Mouse (Mus musculus) gastrocnemius, adult 2 months (tissue): ENCODE results near the gene Adm. TPM values are rescaled to one million over a fixed set of nuclear protein-coding genes. Genes with fewer than 3 reads are reported as not detected.
A peak's percentile ranks its signal among the peaks of the same experiment; 100 is the strongest.

Source experiments
- DNase-seq: peaks from one replicate; pipeline ENCODE4 v3.0.0; 2022
- H3K27ac ChIP-seq: fragments of 200-600 bp; 2 replicates; pipeline ENCODE4 v1.8.1; 2022; ENCODE audit warnings: mild to moderate bottlenecking
- H3K4me3 ChIP-seq: fragments of 200-600 bp; 2 replicates; pipeline ENCODE4 v1.8.1; 2022; ENCODE audit warnings: mild to moderate bottlenecking, moderate library complexity
- CTCF ChIP-seq: fragments of 200-600 bp; IDR thresholded peaks from 2 replicates; pipeline ENCODE4 v1.8.1; 2022; ENCODE audit warnings: antibody characterized with exemption, mild to moderate bottlenecking, moderate library complexity
- intact Hi-C: fragments of 180-260 bp; cut with DNase I; formaldehyde crosslinking; loops from one replicate; pipeline ENCODE4 v1.15.1; 2025
- total RNA-seq, 2 experiments: library from RNA; stranded (reverse); gene quantifications; 2 replicates each; pipeline ENCODE4 v1.2.3; 2021

Adm gene
- total RNA-seq, 2 experiments from 2014 or later = 2.2 to 4.6 TPM

DNA sequence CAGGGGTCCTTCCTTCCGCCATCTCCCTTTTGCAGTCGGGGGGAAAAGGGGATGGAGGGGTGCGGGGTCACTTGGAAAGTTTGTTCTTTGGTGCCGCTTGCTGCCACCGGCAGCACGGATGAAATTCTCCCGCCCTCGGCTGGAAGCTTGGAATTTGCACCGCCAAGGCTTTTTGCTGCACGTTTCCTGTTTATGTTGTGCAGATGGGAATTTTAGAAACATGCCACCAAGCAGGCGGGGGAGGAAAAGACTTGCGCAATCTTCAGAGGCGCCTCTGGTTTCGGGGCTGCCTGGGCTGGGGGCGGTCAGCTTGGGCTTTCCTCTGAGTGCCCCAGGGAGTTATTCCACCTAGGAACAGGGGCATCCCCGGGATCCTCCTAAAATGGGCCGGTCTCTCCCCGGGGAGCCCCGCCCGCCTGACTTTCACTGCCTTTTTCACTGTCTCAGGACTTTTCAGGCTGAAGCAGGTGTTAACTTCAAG, 12.3 kb upstream of the Adm start:
- Histone ChIP-seq H3K27ac (peak overlapping the region; percentile 91), H3K4me3 (peak overlapping the region; percentile 95)
- no peak for TF ChIP-seq CTCF
- DNase-seq = peak; percentile 69
- intact Hi-C loops = no loop called here

DNA sequence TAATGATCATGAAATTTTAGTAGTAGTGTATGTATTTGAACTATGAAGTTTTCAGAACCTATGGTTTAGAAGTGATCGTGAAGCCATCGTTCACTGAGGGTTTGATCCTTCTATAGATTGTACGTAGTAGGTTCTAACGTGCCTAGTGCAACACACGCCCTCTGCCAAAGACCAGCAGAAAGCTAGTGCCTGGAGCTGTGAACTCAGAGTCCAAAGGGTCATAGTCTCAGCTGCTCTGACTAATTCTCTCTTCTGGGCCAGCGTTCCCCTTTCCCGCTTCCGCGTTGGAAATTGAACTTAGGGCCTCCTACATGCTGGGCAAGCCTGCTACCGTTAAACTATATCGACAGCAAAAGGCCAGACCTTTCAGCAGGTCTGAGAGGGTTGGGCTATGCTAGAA, 11.7 kb upstream of the Adm start:
- no peak overlapping the region; the same call in 1 of the 2 replicates for H3K4me3 ChIP-seq
- TF ChIP-seq CTCF = no peak
- H3K27ac ChIP-seq = peak overlapping the region; percentile 91
- peak; percentile 22 for DNase-seq
- intact Hi-C loops = no loop called here

DNA sequence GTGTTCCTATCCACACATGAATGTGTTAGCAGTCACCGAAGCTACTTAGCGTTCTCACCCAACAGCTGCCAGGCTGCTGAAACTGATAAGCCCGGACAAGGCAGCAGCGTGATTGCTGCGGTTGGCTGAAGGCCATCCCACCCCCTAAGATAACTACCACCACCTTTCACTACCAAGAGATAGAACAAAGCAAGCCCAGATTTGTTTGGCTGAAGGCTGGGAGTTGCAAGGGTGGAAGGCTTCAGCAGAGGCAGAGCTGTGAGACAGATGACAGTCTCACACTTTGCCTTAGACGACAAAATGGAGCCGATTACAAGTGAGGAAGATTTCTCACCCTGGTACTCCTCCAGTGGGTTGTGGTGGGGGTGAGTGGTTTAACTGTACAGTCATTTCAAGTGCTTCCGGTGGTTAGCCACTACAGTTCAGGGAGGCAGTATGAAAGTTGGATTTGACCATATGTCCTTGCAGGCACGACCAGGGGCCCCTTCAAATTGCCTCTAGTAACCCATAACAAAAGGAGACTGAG, 8.3 kb upstream of the Adm start:
- Histone ChIP-seq H3K27ac (no peak overlapping the region), H3K4me3 (no peak overlapping the region)
- no peak for TF ChIP-seq CTCF
- DNase-seq = no peak
- intact Hi-C loops = no loop called here

DNA sequence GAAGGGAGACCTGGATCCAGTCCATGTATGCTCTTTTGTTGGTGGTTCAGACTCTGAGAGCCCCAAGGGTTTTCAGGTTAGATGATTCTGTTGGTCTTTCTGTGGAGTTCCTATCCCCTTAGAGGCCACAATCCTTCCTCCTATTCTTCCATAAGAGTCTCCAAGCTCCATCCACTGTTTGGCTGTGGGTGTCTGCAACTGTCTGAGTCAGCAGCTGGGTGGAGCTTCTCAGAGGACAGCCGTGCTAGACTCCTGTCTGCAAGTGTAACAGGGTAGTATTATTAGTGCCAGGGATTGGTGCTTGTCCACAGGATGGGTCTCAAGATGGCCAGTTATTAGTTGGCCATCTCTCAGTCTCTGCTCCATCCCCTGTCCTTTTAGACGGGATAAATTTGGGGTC, 3.4 kb upstream of the Adm start:
- H3K4me3 ChIP-seq = no peak overlapping the region
- intact Hi-C loops = no loop called here
- no peak overlapping the region for H3K27ac ChIP-seq
- TF ChIP-seq CTCF = no peak
- no peak for DNase-seq

DNA sequence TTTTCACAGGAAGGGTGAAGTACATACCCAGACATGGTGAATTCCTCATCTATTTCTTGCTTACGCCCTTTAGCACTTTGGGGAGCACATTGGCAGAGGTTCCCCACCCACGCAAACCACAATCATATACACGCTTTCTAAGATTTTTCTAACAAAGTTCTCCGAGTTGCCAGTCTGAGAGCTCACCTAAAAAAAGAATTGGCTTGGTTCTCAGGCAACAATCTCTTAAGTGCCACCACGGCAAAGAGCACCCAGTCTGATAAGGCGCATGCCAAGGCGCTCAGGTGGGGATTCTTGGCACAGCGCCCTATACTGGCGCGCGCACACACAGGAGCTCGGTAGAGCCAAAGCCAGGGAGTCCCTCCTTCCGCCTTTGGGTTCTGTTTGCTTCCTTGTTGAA, 2.5 kb upstream of the Adm start:
- H3K27ac ChIP-seq = no peak overlapping the region
- intact Hi-C loops = no loop called here
- DNase-seq = no peak
- no peak overlapping the region for H3K4me3 ChIP-seq
- no peak for TF ChIP-seq CTCF

DNA sequence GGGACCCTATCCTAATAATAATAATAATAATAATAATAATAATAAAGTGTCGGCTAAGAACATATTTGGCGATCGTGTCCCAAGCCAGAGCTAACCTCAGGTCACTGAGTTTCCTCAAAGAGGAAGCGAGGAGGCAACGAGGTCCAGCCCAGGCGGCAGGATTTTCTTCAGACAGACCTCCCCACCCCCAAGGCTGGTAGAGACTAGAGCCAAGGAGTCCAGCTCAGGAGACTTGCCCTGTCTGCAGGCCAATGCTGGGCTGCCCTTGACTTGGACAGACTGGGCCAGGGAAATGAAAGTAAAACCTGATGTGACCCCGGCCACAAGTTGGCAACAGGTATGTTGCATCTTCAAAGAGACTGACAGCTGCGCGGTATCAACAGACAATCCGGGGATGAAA, 2.0 kb upstream of the Adm start:
- Histone ChIP-seq H3K27ac (no peak overlapping the region), H3K4me3 (peak overlapping the region; percentile 77)
- TF ChIP-seq CTCF = no peak
- intact Hi-C loops = no loop called here
- DNase-seq = no peak

DNA sequence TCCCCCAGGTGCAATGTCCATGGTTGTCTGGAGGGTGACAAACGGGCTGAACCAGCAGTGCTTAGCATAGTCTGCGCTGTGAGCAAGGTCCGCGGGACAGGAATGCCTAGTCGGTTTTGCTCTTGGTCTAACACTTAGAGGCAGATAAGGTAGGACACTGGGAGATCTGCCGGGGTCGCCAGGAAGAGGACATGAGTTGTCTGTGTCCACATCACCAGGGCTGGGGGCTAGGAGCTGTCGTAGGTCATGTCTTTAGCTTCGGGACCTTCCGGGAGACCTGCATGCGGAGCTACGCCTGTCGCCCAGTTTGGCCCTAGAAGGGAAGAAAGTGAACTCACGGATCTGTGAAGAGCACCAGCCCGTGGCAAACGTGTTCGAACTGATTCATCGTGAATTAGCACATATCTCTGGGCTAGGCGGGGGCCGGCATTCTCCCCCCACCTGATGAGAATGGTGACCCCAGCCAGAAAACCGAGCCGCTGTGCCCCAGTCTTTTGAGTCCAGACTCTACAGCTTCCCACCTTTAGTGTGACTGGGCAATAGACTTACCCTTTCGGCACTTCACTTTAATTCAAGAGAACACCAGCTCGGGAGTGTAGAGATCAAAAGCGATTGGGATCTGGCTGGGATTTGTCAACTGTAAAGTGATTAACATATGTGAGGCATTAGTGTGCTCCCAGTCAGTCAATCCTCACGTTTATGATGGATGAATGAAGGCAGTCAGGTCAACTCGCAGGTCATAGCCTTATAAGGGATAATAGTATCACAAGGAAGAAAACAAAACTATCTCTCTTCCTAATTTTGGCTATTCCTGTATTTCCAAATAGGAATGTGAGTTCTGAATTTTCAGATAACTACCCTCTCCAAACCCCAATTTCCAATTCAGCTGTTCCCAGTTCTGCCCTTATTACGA, 1.0 kb upstream of the Adm start:
- Histone ChIP-seq H3K4me3 (peak overlapping the region; percentile 77), H3K27ac (peak overlapping the region; percentile 16; the same call in 1 of the 2 replicates)
- no peak for TF ChIP-seq CTCF
- no peak for DNase-seq
- intact Hi-C loops = no loop called here

DNA sequence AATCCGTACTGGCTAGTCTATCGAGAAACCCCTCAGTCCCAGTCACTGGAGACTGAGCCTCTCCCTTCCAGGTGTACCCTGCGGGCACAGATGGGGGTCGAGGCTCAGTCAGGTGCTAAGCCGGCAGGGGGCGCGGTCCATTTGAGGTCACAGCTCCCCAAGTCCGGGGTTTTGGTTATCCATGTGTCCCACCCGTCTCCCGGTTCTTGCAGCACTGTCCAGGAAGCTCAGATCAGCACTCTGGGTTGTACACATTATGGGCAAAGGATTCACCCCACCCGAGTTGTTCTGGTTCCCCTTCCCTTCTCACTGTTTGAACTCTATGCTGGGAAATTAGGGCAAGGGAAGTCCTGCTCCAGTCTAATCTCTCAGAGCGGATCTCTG, 370 bp upstream of the Adm start:
- TF ChIP-seq CTCF = peak; percentile 32; the same call in 1 of the 2 replicates
- H3K27ac ChIP-seq = peak overlapping the region; percentile 16; the same call in 1 of the 2 replicates
- intact Hi-C loops = no loop called here
- peak; percentile 43 for DNase-seq
- peak overlapping the region; percentile 77 for H3K4me3 ChIP-seq

DNA sequence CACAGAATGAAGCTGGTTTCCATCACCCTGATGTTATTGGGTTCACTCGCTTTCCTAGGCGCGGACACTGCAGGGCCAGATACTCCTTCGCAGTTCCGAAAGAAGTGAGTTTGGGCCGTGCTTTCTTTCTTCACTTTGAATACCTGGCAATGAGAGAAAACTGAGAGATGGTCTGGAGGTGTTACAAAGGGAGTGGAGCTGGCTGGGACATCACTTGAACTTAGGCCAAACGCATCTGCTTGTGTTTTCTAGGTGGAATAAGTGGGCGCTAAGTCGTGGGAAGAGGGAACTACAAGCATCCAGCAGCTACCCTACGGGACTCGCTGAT, 776 bp downstream of the Adm start:
- Histone ChIP-seq H3K4me3 (peak overlapping the region; percentile 77), H3K27ac (peak overlapping the region; percentile 80)
- intact Hi-C loops = no loop called here
- peak; percentile 28 for DNase-seq
- no peak for TF ChIP-seq CTCF

DNA sequence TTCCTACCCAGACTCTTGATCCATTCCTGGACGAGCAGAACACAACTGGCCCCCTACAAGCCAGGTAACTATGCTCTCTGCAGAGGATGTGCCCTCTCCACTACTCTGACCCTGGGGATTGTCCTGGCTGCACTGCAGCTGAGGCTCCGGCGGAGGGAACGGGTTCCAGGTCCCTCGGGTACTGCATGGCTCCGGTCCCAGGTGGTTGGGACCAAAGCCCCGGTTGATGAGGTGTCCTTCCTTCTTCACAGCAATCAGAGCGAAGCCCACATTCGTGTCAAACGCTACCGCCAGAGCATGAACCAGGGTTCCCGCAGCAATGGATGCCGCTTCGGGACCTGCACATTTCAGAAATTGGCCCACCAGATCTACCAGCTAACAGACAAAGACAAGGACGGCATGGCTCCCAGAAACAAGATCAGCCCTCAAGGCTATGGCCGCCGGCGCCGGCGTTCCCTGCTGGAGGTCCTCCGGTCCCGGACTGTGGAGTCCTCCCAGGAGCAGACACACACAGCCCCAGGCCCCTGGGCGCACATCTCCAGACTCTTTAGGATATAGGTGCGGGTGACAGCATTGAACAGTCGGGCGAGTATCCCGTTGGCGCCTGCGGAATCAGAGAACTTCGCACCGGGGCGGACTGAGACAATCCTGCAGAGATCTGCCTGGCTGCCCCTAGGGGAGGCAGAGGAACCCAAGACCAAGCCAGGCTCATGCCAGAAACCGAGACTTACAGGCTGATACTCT, 1.3 kb downstream of the Adm start:
- Histone ChIP-seq H3K4me3 (peak overlapping the region; percentile 77), H3K27ac (peak overlapping the region; percentile 80)
- peak; percentile 65 for DNase-seq

DNA sequence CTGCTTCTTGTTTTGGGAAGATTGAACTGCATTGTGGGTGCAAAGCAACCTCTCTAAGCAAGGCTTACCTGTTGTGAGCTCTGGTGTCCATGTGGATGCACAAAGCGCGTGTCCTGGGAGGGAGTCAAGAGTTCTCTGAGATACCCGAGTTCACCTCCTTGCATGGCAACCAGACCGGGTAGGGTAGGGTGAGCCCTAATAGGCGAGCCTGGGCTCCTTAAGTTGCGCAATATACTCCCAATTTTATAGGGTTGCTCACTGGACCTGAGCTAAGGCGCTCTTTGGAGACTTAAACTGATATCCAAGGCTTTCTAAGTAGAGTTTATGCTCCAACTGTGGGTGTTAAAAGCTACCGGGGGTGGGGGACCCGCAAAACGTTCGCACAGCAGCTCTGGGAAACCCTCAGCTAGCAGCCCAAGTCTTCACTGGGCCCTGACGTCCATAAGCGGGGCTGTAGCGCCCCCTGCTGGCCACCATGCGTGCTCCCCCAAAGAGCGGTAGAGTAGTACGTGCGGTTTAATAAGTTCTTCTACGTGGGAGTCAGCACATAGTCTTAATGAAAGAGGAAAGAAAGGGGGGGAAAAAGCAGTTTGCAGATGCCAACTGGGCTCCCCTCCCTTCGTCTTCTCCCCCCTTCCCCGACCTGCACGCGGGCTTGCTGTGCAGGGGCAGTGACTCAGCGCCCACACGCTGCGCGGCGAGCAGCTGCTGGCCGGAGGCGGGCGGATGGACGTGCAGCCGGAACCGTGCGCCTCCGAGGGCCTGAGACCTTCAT, 2.6 kb downstream of the Adm start:
- intact Hi-C loops = loop anchor here (1.0 to 2.0 kb wide), 4 partner anchors 15 to 343 kb away; no protein-coding TSS in a partner anchor
- no peak; the same call in 1 of the 2 replicates for TF ChIP-seq CTCF
- peak; percentile 90 for DNase-seq
- Histone ChIP-seq H3K27ac (peak overlapping the region; percentile 73), H3K4me3 (peak overlapping the region; percentile 77)

More for the DNA sequence above, 1.3 kb downstream of the Adm start:
- peak; percentile 27; the same call in 1 of the 2 replicates for TF ChIP-seq CTCF
- intact Hi-C loops = no loop called here

DNA sequence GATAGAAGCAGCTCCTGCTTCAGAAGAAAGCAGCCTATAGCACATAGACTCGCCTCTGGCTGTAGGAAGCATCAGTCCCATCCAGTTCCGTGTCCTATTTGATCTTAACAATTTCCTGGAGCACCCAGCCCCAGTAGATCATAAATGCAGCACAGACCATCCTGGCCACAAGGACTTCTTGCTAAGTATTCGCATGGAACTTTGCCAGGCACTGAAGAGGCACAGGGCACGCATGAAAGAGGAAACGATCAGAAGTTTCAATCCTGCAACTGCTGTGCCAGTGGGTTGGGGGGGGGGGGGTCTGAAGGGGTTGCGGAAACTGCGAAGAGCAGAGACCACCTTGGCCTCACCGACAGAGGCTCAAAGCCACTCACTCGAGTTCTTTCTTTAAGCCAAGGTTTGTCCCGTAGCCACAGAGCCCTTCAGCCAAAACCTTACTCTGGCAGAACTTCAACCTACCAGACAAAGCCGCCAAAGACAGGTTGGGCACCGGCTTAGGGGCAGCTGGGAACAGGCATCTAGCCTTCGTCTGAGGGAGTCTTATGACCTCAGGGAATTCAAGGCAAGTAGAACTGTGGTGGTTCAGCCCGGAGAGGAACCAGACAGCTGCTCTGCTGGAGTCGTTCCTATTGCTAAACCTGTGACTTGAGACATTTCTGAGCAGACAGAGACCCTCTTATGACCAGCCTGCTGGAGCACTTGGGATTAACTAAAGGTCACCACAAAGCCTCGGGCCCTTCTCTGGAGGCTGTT, 3.9 kb downstream of the Adm start:
- H3K27ac ChIP-seq = peak overlapping the region; percentile 73
- intact Hi-C loops = loop anchor here (2.0 kb wide), 1 partner anchor 199 kb away; no protein-coding TSS in a partner anchor
- TF ChIP-seq CTCF = no peak
- H3K4me3 ChIP-seq = peak overlapping the region; percentile 77
- DNase-seq = no peak
